Mouse (Mus musculus) midbrain, embryonic 11.5 days (tissue): ENCODE measurements around the gene Blvra. TPM values are rescaled to one million over a fixed set of nuclear protein-coding genes. Genes with fewer than 3 reads are reported as not detected.
A peak's percentile ranks its signal among the peaks of the same experiment; 100 is the strongest.
"Not testable (repeated sequence)": the region's sequence is repeated elsewhere in the genome, so short reads cannot be mapped to it uniquely, and the experiment has no call there.

Experiments
- ATAC-seq: fragments of 200-750 bp; cut with Nextera tagmentation; 2 replicates; pipeline ENCODE4 v1.8.0; 2017; ENCODE audit warnings: moderate TSS enrichment, moderate library complexity; ENCODE audit not compliant: low FRiP score
- DNase-seq: peaks from one replicate; pipeline ENCODE4 v3.0.0; 2015; ENCODE audit warnings: low spot score; ENCODE audit errors: missing footprints
- H3K27ac ChIP-seq: fragments of 300-500 bp; sonication (generic); 2 replicates; pipeline ENCODE4 v1.5.1; 2014; ENCODE audit warnings: low read depth, low read length
- H3K27me3 ChIP-seq: fragments of 300-500 bp; sonication (generic); 2 replicates; pipeline ENCODE4 v1.6.1; 2014; ENCODE audit warnings: mild to moderate bottlenecking, low read length, moderate library complexity, mixed read lengths; ENCODE audit not compliant: control insufficient read depth, insufficient read depth
- H3K36me3 ChIP-seq: fragments of 300-500 bp; sonication (generic); 2 replicates; pipeline ENCODE4 v1.6.1; 2014; ENCODE audit warnings: mild to moderate bottlenecking, low read length, moderate library complexity, mixed read lengths; ENCODE audit not compliant: control insufficient read depth, insufficient read depth
- H3K4me1 ChIP-seq: fragments of 300-500 bp; sonication (generic); 2 replicates; pipeline ENCODE4 v1.6.1; 2014; ENCODE audit warnings: low read length; ENCODE audit not compliant: control insufficient read depth, insufficient read depth
- H3K4me2 ChIP-seq: fragments of 300-500 bp; sonication (generic); 2 replicates; pipeline ENCODE4 v1.6.1; 2014; ENCODE audit warnings: mild to moderate bottlenecking, moderate library complexity
- H3K4me3 ChIP-seq: fragments of 300-500 bp; sonication (generic); 2 replicates; pipeline ENCODE4 v1.5.1; 2014; ENCODE audit warnings: low read depth, low read length
- H3K9ac ChIP-seq: fragments of 300-500 bp; sonication (generic); 2 replicates; pipeline ENCODE4 v1.6.1; 2014; ENCODE audit warnings: low read length
- H3K9me3 ChIP-seq: fragments of 300-500 bp; sonication (generic); 2 replicates; pipeline ENCODE4 v1.6.1; 2016; ENCODE audit warnings: low read length; ENCODE audit not compliant: control insufficient read depth
- WGBS: fragments of 180-500 bp; shearing (Covaris S2); extraction: QIAGEN DNeasy Blood & Tissue Kit; methylation state at CpG from one replicate; pipeline ENCODE4 v1.1.7; 2014; 5-methylcytosine and 5-hydroxymethylcytosine counted together
- polyA plus RNA-seq: library from polyadenylated mRNA; unstranded; fragments of >200 nt; fragmentation: Nextera tagmentation; extraction: Ambion mirVana; gene quantifications from 2 replicates; pipeline ENCODE4 v1.2.1, GENCODE M21; 2014

The Blvra gene
- polyA plus RNA-seq, 1 experiment from 2014 or later = 20.7 TPM

- H3K4me2 ChIP-seq, H3K9me3 ChIP-seq, H3K36me3 ChIP-seq, H3K27ac ChIP-seq, H3K9ac ChIP-seq, H3K4me1 ChIP-seq, H3K4me3 ChIP-seq, DNase-seq, H3K27me3 ChIP-seq, ATAC-seq: not testable (repeated sequence)
- WGBS = 76% methylated on average over 2 of the region's 2 CpGs
Observed at GRCm38 (mm10) chr2:127079066-127079465, 8.6 kb downstream of the Blvra start.

GRCm38 (mm10) chr2:127079881-127080590, 9.6 kb downstream of the Blvra start:
- no peak for ATAC-seq
- Histone ChIP-seq H3K27ac (no peak overlapping the region), H3K9me3 (no peaks in the 10 kb centered on the region), H3K36me3 (no peaks in the 10 kb centered on the region), H3K4me1 (no peaks in the 10 kb centered on the region), H3K4me3 (no peak overlapping the region), H3K27me3 (no peaks in the 10 kb centered on the region), H3K4me2 (no peak overlapping the region), H3K9ac (no peak overlapping the region)
- DNase-seq = no peak
- 91% methylated on average over 11 of the region's 11 CpGs for WGBS

DNA sequence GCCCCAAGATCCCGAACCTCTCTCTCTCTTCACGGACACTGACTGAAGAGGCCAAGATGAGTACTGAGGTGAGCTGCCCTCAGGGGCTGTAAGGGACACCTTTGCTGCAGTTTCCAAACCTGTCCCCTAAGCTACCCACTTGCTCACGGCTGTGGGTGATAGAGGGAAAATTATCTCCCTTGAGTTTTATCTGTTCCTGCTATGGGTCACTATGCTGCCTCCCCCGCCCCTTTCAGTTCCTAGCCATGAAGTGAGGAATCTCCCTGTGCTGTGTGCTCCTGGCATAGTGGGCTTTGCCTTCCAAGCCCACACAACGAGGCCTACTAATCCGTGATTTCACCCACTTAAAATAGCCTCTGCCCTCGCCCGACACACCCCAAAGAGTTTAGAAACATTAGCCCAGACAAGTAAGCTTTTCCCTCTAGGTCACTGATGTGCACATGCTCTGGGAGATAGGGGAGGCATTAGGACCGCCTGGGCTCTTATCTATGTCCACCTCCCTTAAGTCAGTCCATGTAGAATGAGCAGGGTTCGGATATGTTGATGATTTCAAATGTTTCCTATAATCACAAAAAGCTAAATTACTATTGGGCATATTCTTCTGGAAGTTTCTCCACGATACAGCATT, 10.2 kb downstream of the Blvra start:
- no peaks in the 10 kb centered on the region for H3K9me3 ChIP-seq
- ATAC-seq (no peak), DNase-seq (no peak)
- 92% methylated on average over 11 of the region's 11 CpGs for WGBS
- no peak overlapping the region for H3K27ac ChIP-seq
- H3K9ac ChIP-seq = no peak overlapping the region
- H3K4me2 ChIP-seq = no peak overlapping the region
- H3K4me3 ChIP-seq = no peak overlapping the region
- H3K4me1 ChIP-seq = no peaks in the 10 kb centered on the region
- no peaks in the 10 kb centered on the region for H3K27me3 ChIP-seq
- no peaks in the 10 kb centered on the region for H3K36me3 ChIP-seq

DNA sequence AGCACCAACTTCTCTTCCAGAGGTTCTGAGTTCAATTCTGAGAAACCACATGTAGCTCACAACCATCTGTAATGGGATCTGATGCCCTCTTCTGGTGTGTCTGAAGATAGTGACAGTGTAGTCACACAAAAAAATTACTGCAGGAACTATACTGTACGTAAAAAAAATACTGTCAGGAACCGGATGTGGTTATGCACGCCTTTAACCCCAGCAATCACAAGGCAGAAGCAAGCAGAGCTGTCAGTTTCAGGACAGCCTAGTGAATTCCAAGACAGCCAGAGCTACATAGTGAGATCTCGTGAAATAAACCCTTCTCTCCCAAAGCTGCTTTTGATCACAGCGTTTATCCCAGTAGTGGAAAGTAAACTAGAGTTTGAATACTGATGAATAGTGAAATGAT, 15.8 kb downstream of the Blvra start:
- ATAC-seq (no peak), DNase-seq (no peak)
- Histone ChIP-seq H3K27me3 (no peaks in the 10 kb centered on the region), H3K36me3 (no peaks in the 10 kb centered on the region), H3K27ac (no peak overlapping the region), H3K9ac (no peak overlapping the region), H3K4me3 (no peak overlapping the region), H3K4me2 (no peak overlapping the region), H3K9me3 (no peaks in the 10 kb centered on the region), H3K4me1 (no peaks in the 10 kb centered on the region)
- 90% methylated on average over 5 of the region's 5 CpGs for WGBS

DNA sequence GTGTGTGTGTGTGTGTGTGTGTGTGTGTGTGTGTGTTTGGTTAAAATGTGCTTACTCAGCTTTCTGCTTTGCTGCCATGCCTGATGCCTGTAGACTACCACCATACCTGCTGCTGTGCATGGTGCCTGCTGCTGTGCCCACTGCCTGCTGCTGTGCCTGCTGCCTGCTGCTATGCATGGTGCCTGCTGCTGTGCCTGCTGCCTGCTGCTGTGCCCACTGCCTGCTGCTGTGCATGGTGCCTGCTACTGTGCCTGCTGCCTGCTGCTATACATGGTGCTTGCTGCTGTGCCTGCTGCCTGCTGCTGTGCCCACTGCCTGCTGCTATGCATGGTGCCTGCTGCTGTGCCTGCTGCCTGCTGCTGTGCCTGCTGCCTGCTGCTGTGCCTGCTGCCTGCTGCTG, 19.7 kb downstream of the Blvra start:
- H3K9me3 ChIP-seq, H3K4me1 ChIP-seq, H3K27me3 ChIP-seq, H3K36me3 ChIP-seq, H3K4me2 ChIP-seq, H3K9ac ChIP-seq, DNase-seq, ATAC-seq, H3K27ac ChIP-seq, H3K4me3 ChIP-seq: not testable (repeated sequence)

- Histone ChIP-seq H3K27me3 (no peaks in the 10 kb centered on the region), H3K4me2 (no peak overlapping the region), H3K27ac (no peak overlapping the region), H3K4me1 (no peaks in the 10 kb centered on the region), H3K36me3 (no peaks in the 10 kb centered on the region), H3K9ac (no peak overlapping the region), H3K9me3 (no peaks in the 10 kb centered on the region), H3K4me3 (no peak overlapping the region)
- 80% methylated on average over 8 of the region's 8 CpGs for WGBS
- ATAC-seq = no peak
- no peak for DNase-seq
Observed at GRCm38 (mm10) chr2:127092000-127092399, 21.5 kb downstream of the Blvra start.

DNA sequence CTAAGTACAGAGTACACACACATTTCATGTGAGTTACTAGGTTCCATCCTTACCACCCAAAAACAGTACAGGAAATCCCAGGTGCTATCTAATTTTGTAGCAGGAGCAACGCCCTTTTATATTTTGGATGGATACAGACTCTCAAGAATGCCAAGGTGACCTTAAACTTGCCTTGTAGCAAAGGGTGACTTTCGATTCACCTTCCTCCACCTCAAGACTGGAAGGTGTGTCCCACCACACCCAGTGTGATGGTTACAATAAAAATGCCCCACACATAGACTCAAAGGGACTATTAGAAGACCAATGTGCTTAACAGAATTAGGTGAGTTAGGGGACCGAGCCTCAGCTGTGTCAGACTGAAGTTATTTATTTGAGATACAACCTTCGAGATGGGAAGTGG, 38.5 kb downstream of the Blvra start:
- WGBS = 93% methylated on average over 4 of the region's 4 CpGs
- H3K36me3 ChIP-seq = peaks cover 45% of the 10 kb centered on the region
- no peak for ATAC-seq

GRCm38 (mm10) chr2:127121591-127122235, 51.2 kb downstream of the Blvra start:
- Histone ChIP-seq H3K4me1 (no peaks in the 10 kb centered on the region), H3K36me3 (peaks cover 28% of the 10 kb centered on the region), H3K4me3 (no peak overlapping the region), H3K27me3 (no peaks in the 10 kb centered on the region), H3K9me3 (no peaks in the 10 kb centered on the region), H3K9ac (no peak overlapping the region), H3K4me2 (no peak overlapping the region), H3K27ac (no peak overlapping the region)
- DNase-seq (no peak), ATAC-seq (no peak)
- WGBS = 96% methylated on average over 8 of the region's 8 CpGs

More for the DNA sequence above, 38.5 kb downstream of the Blvra start:
- Histone ChIP-seq H3K9me3 (no peaks in the 10 kb centered on the region), H3K27me3 (no peaks in the 10 kb centered on the region), H3K4me1 (no peaks in the 10 kb centered on the region), H3K27ac (no peak overlapping the region), H3K4me3 (no peak overlapping the region), H3K9ac (no peak overlapping the region), H3K4me2 (no peak overlapping the region)
- no peak for DNase-seq

DNA sequence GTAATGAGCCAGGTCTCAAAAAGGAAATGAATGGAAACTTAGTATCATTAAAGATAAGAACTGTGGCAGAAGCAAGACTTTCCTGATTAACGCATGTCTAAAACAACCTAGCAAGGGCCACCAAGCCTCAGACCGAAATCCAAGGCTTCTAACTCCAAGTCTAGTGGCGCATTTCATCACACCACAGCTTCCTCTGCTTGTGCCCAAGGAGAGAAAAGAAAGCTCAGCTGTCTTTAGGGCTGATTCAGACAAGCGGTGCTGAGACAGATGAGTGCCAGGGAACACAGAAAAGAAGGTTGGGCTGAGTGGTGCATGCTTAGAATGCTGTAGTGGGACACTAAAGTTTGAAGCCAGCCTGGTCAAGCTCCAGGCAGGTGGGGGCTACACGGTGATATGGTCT, 58.5 kb downstream of the Blvra start:
- no peak overlapping the region for H3K27ac ChIP-seq
- no peak for ATAC-seq
- no peak overlapping the region for H3K4me3 ChIP-seq
- H3K4me2 ChIP-seq = no peak overlapping the region
- H3K9ac ChIP-seq = no peak overlapping the region
- H3K4me1 ChIP-seq = peaks cover 15% of the 10 kb centered on the region
- DNase-seq = peak; percentile 56
- 90% methylated on average over 5 of the region's 5 CpGs for WGBS
- no peaks in the 10 kb centered on the region for H3K9me3 ChIP-seq
- H3K36me3 ChIP-seq = peaks cover 12% of the 10 kb centered on the region
- no peaks in the 10 kb centered on the region for H3K27me3 ChIP-seq
